In the genomic region with DNA sequence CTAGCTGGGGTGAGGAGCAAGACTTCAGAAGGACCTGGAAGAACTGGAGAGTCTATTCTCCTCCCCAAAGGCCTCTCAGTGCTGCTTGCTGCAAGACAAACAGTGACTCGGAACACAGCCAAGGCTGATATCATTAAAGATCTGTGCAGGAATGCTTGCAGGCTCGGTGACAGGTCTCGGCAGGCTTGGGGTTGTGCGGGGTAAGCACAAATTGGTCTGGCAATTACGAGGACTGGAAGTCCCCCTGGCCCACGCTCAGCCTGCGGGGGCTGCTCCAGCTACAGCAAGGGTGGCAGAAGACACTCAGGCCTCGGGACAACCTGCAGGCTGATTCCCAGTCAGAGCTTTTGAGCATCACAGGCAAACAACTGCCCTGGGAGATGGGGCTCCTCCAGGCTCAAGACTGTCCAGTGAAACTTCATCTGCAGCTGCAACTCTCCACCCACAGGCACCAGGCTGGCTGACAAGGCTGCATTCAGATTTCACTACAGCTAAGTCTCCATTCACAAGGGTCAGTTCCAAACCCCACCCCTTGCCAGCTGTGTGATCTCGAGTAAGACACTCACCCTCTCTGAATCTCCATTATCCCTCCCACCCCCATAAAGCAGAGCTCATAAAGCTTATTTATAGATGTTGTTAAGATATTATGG, we compare ENCODE assay signal across 9 mouse cellular contexts. TPM values are rescaled to one million over a fixed set of nuclear protein-coding genes. Genes with fewer than 3 reads are reported as not detected.
DNase-seq lines count a peak whose midpoint lies in the region; ATAC-seq and TF ChIP-seq lines count a peak whose summit lies in the region.
"Had no signal": no experiment of that assay in that cellular context is flagged by ENCODE, and none has a peak within 500 bp of the region (broad histone marks: within the 10 kb centered on the region; RNA-seq: fewer than 3 reads in every experiment).

No protein-coding gene starts in this region.

- H3K4me1 ChIP-seq in forebrain, embryonic 12.5 days = peaks cover 28% of the 10 kb centered on the region
- peaks cover 6% of the 10 kb centered on the region; the same call in 1 of the 2 replicates for H3K4me1 ChIP-seq in forebrain, postnatal 0 days (ENCODE audit: insufficient read depth)
- H3K4me1 ChIP-seq in lung, embryonic 16.5 days (replicated peaks; ENCODE audit: control insufficient read depth, insufficient read depth, low read length) = peaks cover 27% of the 10 kb centered on the region

- no peaks in the 10 kb centered on the region for H3K27me3 ChIP-seq in forebrain, embryonic 12.5 days
- H3K27me3 ChIP-seq in forebrain, postnatal 0 days (ENCODE audit: insufficient read depth, low read length) = no peaks in the 10 kb centered on the region
- no peaks in the 10 kb centered on the region for H3K27me3 ChIP-seq in lung, embryonic 16.5 days (ENCODE audit: control insufficient read depth, insufficient read depth, low read depth, low read length)

- WGBS in forebrain, embryonic 12.5 days = 49% methylated on average over 9 of the region's 9 CpGs
- 24% methylated on average over 9 of the region's 9 CpGs for WGBS in forebrain, postnatal 0 days
- WGBS in lung, embryonic 16.5 days = 8% methylated on average over 9 of the region's 9 CpGs

- H3K36me3 ChIP-seq in forebrain, embryonic 12.5 days (replicated peaks) = no peaks in the 10 kb centered on the region
- H3K36me3 ChIP-seq in forebrain, postnatal 0 days (ENCODE audit: insufficient read depth) = no peaks in the 10 kb centered on the region
- no peaks in the 10 kb centered on the region for H3K36me3 ChIP-seq in lung, embryonic 16.5 days (ENCODE audit: control insufficient read depth, insufficient read depth, low read length)

- 0 out of 2 replicates have a peak overlapping the region, but pooled peaks have one; percentile 19 for H3K27ac ChIP-seq in forebrain, embryonic 12.5 days
- no peak overlapping the region for H3K27ac ChIP-seq in forebrain, postnatal 0 days (ENCODE audit: low read depth, low read length)
- no peak overlapping the region; the same call in 1 of the 2 replicates for H3K27ac ChIP-seq in lung, embryonic 16.5 days (ENCODE audit: low read length)

- no peaks in the 10 kb centered on the region for H3K9me3 ChIP-seq in forebrain, embryonic 12.5 days
- H3K9me3 ChIP-seq in forebrain, postnatal 0 days (ENCODE audit: low read length) = no peaks in the 10 kb centered on the region
- no peaks in the 10 kb centered on the region for H3K9me3 ChIP-seq in lung, embryonic 16.5 days (ENCODE audit: control insufficient read depth, low read length)

- no peak overlapping the region for H3K4me2 ChIP-seq in forebrain, embryonic 12.5 days
- no peak overlapping the region for H3K4me2 ChIP-seq in forebrain, postnatal 0 days (ENCODE audit: low read depth)
- H3K4me2 ChIP-seq in lung, embryonic 16.5 days (ENCODE audit: low read depth, low read length) = no peak overlapping the region

- no peak overlapping the region for H3K4me3 ChIP-seq in forebrain, embryonic 12.5 days (replicated peaks)
- no peak overlapping the region for H3K4me3 ChIP-seq in forebrain, postnatal 0 days (ENCODE audit: low read depth, low read length)
- H3K4me3 ChIP-seq in lung, embryonic 16.5 days (ENCODE audit: low read length) = no peak overlapping the region

- no peak for DNase-seq in forebrain, postnatal 0 days
- peak; percentile 21 for DNase-seq in right cerebral cortex, adult 2 months (ENCODE audit: low spot score in 2 of 2)
- DNase-seq in right cerebral cortex, postnatal 4 days = no peak
- DNase-seq in urinary bladder, postnatal 4 days (ENCODE audit: low spot score in 2 of 2) = peak; percentile 52 to 65
- DNase-seq in spleen, postnatal 4 days (ENCODE audit: low spot score in 2 of 2) = no peak
- no peak for DNase-seq in spleen, postnatal 10 days (ENCODE audit: low spot score in 2 of 2)

- TF ChIP-seq CTCF in forebrain, postnatal 0 days (IDR thresholded peaks at IDR 0.05; ENCODE audit: low read depth) = no peak

- ATAC-seq in forebrain, embryonic 12.5 days (ENCODE audit: low FRiP score) = no peak
- no peak for ATAC-seq in forebrain, postnatal 0 days
- peak; percentile 70 for ATAC-seq in lung, embryonic 16.5 days (ENCODE audit: low read depth)

- 0 out of 2 replicates have a peak overlapping the region, but pooled peaks have one; percentile 17 for H3K9ac ChIP-seq in forebrain, embryonic 12.5 days
- H3K9ac ChIP-seq in forebrain, postnatal 0 days = no peak overlapping the region
- no peak overlapping the region for H3K9ac ChIP-seq in lung, embryonic 16.5 days (ENCODE audit: low read length)

RNA-seq across cellular contexts. Expression of a gene that starts 31.0 kb away (rescaled TPM):
- polyA plus RNA-seq in forebrain, embryonic 12.5 days (2016; fragmentation: Nextera tagmentation; extraction: Ambion mirVana) = 13.4 and 14.8 TPM in 2 replicates
- total RNA-seq in forebrain, postnatal 0 days (2014; rRNA removed) = 46.3 and 73.8 TPM in 2 replicates
- polyA plus RNA-seq in forebrain, postnatal 0 days (2015; fragmentation: Nextera tagmentation; extraction: Ambion mirVana) = 28.3 and 48.4 TPM in 2 replicates
- polyA plus RNA-seq in lung, embryonic 16.5 days (2015; fragmentation: Nextera tagmentation; extraction: Ambion mirVana) = 0.38 and 0.39 TPM in 2 replicates
- total RNA-seq: megakaryocyte, adult 5-6 weeks had no signal

Comparison
In these comparisons a context has a peak if more than half of its experiments do, and no peak if none do; other contexts are left out.
1. DNase-seq: peak in right cerebral cortex, adult 2 months (2 of 2) and urinary bladder, postnatal 4 days (2 of 2); none in forebrain, postnatal 0 days (single experiment), right cerebral cortex, postnatal 4 days (single experiment), spleen, postnatal 4 days (0 of 2) and spleen, postnatal 10 days (0 of 2).
2. RNA of a gene that starts 31.0 kb away (polyA plus RNA-seq): 28.3 to 48.4 TPM in forebrain, postnatal 0 days and 13.4 to 14.8 TPM in forebrain, embryonic 12.5 days; 0.38 to 0.39 TPM in lung, embryonic 16.5 days; every median in the first group is over 10 times any median in the second.